Mouse (Mus musculus) embryo, embryonic 9.5 days (tissue): ENCODE results near the gene Slc17a8.
"Not testable (repeated sequence)": the region's sequence is repeated elsewhere in the genome, so short reads cannot be mapped to it uniquely, and the experiment has no call there.

Experiments used
- DNase-seq: peaks from one replicate; pipeline ENCODE4 v3.0.0-alpha.2; 2017; ENCODE audit errors: extremely low spot score

The Slc17a8 gene

GRCm38 (mm10) chr10:89621129-89621528 is at the start of gene Slc17a8:
Gene Slc17a8, minus strand, starts transcription at chr10:89621253.
- no peak for DNase-seq

DNA sequence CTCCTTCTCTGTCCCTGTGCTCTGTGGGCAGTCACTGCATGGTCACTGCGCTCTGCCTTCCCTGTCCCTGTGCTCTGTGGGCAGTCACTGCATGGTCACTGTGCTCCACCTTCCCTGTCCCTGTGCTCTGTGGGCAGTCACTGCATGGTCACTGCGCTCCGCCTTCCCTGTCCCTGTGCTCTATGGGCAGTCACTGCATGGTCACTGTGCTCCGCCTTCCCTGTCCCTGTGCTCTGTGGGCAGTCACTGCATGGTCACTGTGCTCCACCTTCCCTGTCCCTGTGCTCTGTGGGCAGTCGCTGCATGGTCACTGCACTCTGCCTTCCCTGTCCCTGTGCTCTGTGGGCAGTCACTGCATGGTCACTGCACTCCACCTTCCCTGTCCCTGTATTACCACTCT is 49.3 kb upstream of the Slc17a8 start:
- DNase-seq = not testable (repeated sequence)

DNA sequence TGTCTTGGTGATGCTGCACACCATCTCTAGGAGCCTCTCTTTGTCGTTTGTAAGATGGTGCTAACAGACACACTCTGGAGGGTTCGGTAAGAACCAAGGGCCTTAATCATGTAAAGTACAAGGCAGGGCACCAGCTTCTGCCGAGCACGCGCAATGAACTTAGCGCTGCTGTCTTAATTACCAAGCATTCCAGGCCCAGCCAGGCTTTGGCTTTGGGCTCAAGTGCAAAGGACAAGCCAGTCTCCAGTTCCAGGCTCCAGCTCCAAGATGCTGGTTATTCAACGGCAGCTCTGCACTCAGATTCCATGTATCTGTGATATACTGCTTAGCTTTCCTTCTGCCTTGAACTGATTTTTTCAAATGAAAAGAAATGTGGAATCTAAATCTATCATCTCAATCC is 46.5 kb upstream of the Slc17a8 start:
- DNase-seq = no peak

DNA sequence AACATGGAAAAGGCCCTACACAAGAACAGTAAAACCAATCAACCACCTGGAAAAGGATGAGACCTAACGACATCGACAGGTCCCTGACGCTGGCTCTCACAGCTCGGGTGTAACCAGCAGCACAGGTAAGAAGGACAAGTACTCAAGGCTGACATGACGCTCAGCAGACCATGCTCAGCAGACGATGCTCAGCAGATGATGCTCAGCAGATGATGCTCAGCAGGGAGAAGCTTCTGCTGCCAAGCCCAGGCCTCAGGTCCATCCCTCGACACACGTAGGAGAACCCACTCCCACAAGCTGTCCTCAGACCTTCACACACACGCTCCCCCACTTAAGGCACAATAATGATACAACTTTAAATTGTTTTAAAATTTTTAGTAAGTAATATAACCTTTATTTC is 44.6 kb upstream of the Slc17a8 start:
- DNase-seq = no peak

DNA sequence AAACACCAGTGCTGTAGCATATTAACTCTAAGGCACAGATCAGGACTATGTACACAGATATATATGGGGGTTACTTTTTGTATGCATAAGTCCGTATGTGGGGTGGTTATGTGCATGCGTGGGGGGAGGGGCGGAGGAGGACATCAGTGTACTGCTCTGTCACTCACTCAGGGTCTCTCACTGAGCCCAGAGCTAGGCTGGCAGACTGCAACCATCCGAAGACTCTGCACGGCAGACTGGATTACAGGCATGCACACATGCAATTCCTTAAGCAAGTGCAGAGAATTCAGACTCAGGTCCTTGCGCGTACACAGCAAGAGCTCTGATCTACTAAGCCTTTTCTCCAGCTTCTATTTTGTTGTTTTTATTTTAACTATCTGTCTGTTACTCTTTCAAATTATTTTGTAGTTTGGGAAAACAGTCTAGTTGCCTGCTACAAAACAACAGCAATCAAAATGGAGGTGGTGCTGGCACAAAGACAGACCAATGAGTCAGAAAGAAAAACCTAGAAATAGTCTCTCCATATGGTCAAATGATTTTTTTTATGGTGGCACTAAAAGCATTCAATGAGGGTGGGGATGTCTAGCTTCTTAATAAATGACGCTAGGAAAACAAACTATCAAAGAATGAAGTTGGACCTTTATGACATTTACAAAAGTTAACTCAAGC is 44.1 kb upstream of the Slc17a8 start:
- DNase-seq = no peak

DNA sequence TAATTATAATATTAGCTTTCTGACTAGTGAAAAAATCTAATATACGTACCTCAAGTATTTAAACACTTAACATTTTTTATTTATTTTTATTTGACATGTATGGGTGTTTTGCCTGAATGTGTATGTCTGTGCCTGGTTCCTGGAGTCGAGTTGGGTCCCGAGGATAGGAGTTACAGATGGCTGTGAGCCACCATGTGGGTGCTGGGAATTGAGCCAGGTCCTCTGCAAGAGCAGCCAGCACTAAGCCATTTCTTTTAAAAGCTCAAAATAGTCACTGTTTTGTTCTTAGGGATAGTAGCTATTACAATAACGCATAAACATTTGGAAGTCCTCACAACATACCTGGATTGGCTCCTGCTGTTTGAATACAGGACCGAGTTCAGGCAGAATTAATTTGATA is 35.3 kb upstream of the Slc17a8 start:
- no peak for DNase-seq

GRCm38 (mm10) chr10:89652912-89653311 is 31.9 kb upstream of the Slc17a8 start:
- DNase-seq = no peak

- no peak for DNase-seq
Observed at GRCm38 (mm10) chr10:89651691-89652090, 30.6 kb upstream of the Slc17a8 start.

DNA sequence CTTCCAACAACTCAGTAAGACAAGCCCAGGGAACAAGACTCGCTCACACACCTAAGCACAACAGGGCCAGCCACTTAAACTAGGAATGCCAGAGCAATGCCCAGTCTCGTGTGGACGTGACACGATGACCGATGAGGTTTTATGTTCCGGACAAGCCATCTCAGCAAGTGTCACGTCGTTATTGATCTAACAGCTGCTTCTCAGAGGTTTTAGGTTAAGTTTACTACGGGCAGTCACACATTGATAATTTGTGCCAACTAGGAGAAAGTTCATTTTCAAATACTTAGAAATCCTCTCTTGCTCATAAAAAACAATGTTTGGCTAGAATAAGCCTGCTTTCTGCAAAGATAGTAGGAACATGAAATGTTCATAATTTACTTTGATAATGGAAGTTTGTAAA is 25.9 kb upstream of the Slc17a8 start:
- no peak for DNase-seq

DNA sequence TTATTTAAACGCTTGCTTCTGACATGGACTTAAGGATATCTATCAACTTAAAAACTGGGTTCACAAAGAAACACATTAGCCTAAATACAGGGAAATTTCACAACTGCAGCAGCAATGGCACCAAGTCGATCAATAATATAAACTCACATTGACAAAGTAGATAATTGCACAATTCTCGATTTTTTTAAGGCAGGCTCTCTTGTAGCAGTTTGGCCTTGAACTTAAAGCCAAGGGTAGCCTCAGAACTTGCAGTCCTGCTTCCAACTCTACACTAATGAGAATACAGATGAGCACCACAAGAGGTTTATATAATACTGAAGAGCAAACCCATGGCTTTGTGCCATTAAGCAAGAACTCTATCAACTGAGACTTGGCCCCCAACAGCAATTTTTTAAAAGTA is 15.9 kb upstream of the Slc17a8 start:
- no peak for DNase-seq

DNA sequence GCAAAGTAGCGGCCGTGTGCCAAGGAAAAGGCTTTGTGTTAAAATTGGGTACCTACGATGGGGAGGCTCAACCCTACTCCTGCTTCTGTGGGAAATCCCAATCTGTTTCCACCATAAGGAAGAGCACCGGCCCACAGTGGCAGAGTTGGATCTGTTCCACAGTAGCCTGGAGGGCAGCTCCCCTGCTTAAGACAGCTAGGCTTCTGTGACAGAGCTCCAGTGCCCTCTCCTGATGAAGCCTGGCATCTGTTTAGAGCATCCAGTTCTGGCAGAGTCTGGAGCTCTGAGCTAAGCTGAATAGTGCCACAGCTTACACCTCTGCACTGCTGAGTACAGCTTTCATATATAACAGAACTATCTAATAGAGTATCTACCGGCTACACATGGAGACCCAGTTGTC is 14.0 kb upstream of the Slc17a8 start:
- no peak for DNase-seq

DNA sequence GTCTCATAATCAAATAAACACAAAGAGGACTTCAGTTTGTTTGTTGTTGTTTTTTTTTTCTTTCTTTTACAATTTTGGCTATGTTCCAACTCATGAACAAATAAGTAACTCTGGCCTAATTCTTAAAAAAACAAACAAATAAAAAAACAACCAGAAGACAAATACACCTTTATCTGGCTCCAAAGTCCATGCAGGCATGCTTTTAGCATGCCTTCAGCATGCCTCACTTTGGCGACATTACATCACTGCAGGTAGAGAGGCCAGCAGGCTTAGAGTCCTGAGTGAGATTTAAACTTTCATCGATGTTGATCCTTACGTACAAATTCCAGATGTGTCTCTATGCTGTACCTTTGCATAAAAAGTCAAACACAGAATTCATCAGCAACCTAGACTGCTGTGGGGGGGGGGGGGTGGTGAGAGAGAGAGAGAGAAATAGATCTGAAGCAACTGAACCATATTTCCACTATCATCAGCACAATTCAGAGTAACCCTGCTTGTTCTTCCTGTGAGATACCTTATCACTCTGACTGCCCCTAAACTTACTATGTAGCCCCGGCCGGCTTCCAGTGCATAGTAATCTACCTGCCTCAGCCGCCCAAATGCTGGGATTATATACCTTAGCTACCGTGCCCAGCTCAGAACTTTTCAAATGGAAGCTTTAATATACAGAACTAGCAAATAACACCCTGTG is 12.8 kb upstream of the Slc17a8 start:
- DNase-seq = no peak

DNA sequence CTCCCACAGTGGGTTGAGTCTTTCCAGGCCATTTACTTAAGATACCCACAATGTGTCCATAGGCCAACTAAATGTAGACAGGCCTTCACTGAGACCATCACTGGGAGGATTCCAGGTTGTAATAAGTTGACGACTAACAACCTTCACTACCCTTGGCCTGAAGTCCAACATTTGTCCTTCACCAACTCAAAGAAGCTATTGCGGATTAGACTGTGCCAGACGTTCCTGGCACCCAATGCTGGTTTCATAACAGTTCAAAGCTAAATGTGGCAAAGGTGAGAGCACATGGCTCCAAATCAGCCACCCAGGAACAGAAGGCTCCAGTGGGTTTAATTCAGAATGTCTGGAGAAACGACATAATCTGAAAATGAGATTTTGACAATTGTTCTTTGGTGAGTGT is 12.1 kb upstream of the Slc17a8 start:
- no peak for DNase-seq

DNA sequence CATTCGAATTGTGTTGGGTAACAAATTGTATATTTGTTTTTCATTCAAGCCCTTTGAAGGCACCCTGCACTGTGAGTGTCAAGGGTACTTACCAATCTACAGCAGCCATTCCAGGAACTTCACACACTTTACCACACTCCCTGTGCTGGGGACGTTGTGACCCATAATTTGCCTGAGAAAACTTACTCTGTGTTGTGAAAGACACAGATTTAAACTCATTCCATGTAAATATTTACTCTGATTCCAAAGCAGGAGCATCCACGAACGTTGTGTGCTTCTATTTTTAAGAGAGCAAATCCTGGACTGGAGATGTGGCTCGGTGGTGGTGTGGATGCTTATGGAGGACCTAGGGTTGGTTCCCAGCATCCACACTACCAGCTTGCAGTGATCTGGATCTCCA is 10.8 kb upstream of the Slc17a8 start:
- DNase-seq = no peak

DNA sequence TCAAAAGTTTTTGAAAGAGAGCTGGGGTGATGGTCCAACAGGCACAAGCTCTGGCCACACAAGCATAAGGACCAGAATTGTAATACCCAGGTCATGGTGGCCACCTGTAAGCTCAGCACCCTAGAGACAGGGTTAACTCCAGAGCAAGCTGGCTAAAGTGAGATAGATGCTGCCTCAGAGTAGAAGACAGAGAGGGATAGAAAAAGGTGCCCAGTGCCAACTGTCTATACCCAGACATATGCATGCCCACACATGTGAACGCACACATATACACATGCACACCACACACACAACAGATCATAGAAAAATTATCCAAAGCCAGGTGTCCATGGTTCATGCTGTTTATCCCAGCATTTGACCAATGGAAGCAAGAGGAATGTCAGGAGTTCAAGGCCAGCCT is 9.5 kb upstream of the Slc17a8 start:
- no peak for DNase-seq

DNA sequence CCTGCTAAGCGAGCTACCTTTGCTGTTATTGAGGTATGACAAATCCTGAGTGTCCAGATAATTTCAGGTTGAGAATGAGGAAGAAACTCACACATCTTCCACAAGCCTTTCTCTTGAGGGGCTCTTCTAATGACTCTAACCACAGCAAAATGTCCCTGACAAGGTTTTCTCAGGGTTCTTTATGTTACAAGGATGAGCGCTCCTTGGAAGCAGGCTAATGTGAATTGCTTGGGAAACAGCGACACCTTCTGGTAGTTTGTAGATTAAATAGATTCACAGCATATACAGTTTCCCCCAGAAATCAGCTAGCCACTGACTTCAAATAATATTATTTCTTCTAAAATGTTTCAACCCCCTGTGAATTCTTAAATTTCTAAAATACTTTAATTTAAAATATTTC is 9.0 kb upstream of the Slc17a8 start:
- DNase-seq = peak; percentile 64

DNA sequence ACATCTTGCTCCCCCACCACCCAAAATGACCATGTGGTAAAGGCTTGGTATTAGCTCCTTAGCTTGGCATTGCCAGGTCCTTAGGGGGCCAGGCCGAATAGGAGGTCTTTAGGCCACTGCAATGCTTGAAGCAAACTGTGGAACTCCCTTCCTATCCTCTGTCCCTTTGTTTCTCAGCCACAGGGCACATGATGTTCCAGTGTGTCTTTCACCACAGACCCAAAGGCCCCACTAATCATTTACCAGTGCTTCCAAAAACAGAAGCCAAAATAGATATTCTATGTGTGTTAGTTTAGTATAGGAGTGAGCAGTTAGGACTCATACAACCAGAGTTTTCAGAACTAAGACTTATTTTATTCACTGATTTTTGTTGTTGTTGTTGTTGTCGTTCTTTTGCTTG is 5.7 kb upstream of the Slc17a8 start:
- no peak for DNase-seq

DNA sequence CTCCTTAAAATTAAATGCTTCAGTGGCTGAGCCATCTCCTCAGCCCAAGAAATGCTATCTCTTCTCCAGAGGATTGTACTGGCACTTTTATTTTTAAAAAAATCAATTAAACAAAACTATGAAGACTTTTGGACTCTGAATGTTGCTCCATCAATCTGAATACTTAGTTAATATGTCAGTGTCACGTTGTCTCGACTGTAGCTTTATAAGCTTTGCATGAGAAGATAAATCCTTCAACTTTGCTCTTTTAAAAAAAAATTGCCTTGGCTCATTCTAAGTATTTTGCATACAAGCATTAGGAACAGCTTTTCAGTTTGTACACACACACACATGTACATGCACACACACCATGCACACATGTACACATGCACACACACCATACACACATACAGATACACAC is 3.1 kb upstream of the Slc17a8 start:
- DNase-seq = no peak

- no peak for DNase-seq
Observed at GRCm38 (mm10) chr10:89599311-89599710, 21.7 kb downstream of the Slc17a8 start.

DNA sequence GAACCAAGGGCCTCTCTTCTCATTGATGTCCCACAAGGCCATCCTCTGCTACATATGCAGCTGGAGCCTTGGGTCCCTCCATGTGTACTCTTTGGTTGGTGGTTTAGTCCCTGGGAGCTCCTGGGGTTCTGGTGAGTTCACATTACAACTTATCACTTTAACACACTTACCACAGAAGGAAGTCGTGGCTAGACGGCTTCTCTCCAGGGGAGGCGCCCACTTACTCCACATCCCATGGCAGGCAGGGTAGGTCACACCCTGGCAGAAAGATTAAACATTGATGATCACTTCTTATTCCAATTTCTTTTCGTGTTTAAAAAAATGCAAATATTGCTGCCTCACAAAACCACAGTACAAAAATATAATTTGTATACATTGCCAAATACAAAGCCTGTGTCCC is 23.8 kb downstream of the Slc17a8 start:
- DNase-seq = no peak

DNA sequence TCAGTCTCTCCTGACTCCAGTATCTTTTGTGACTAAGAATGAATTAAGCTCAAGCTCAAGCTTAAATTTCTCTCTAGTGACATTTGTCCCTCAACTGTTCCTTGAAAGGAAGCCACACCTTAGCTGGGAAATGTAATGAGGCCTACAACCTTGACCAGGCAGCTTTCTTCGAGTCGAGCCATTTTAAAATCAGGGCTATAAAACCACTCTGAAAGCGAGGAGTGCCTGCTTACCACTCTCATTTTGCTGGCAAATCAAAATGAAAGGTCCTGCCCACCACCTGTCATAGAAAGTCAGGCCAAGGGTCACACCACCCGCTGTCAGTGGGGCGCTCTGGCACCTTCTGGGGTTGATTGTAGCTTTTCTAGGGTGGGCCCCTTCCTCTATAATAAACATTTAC is 25.1 kb downstream of the Slc17a8 start:
- DNase-seq = no peak

- no peak for DNase-seq
Observed at GRCm38 (mm10) chr10:89595514-89595913, 25.5 kb downstream of the Slc17a8 start.

DNA sequence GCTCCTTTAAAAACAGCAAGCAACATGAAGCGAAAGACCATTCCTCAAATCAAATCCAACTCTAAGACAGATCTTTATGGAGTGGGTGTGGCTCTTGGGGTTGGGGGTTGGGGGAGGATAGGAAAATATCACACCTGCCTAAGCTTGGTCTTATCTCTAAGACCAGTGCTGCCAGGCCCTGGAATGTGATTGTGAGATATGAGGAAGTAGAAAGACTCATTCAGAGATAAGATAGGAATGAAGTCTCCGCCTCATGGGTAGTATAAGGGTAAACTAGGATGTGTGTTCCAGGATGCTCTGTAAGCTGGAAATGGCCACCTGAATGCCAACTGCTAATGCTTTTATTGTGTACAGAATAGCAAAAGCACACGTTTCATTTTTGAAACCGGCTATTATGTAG is 26.7 kb downstream of the Slc17a8 start:
- DNase-seq = no peak

- peak; percentile 3 for DNase-seq
Observed at GRCm38 (mm10) chr10:89592797-89593196, 28.3 kb downstream of the Slc17a8 start.
